Mouse (Mus musculus) heart, postnatal 0 days (tissue): Measurements from ENCODE around the gene Rgs6. TPM values are rescaled to one million over a fixed set of nuclear protein-coding genes. Genes with fewer than 3 reads are reported as not detected.

Experiments used
- ATAC-seq: fragments of 200-750 bp; cut with Nextera tagmentation; 2 replicates; pipeline ENCODE4 v1.8.0; 2017; ENCODE audit warnings: low read depth, moderate number of reproducible peaks, moderate library complexity; ENCODE audit not compliant: insufficient read depth
- DNase-seq: peaks from one replicate; pipeline ENCODE4 v3.0.0-alpha.2; 2016; ENCODE audit warnings: low spot score
- H3K27ac ChIP-seq: fragments of 300-500 bp; sonication (generic); 2 replicates; pipeline ENCODE4 v1.5.1; 2014; ENCODE audit warnings: low read depth, mild to moderate bottlenecking
- H3K27me3 ChIP-seq: fragments of 300-500 bp; sonication (generic); 2 replicates; pipeline ENCODE4 v1.6.1; 2014; ENCODE audit warnings: low read length, mixed read lengths; ENCODE audit not compliant: control insufficient read depth, insufficient read depth
- H3K36me3 ChIP-seq: fragments of 300-500 bp; sonication (generic); replicated peaks from 2 replicates; pipeline ENCODE4 v1.6.1; 2014; ENCODE audit warnings: low read length, mixed read lengths; ENCODE audit not compliant: control insufficient read depth, insufficient read depth
- H3K4me1 ChIP-seq: fragments of 300-500 bp; sonication (generic); 2 replicates; pipeline ENCODE4 v1.6.1; 2014; ENCODE audit warnings: antibody characterized with exemption; ENCODE audit not compliant: control insufficient read depth, insufficient read depth
- H3K4me2 ChIP-seq: fragments of 300-500 bp; sonication (generic); 2 replicates; pipeline ENCODE4 v1.6.1; 2014; ENCODE audit warnings: low read depth, mild to moderate bottlenecking, low read length, moderate library complexity
- H3K4me3 ChIP-seq: fragments of 300-500 bp; sonication (generic); 2 replicates; pipeline ENCODE4 v1.5.1; 2014; ENCODE audit warnings: low read depth, low read length
- H3K9ac ChIP-seq: fragments of 300-500 bp; sonication (generic); replicated peaks from 2 replicates; pipeline ENCODE4 v1.6.1; 2014; ENCODE audit warnings: low read depth, low read length, mixed read lengths
- H3K9me3 ChIP-seq: fragments of 300-500 bp; sonication (generic); replicated peaks from 2 replicates; pipeline ENCODE4 v1.6.1; 2016; ENCODE audit warnings: low read length; ENCODE audit not compliant: control insufficient read depth
- CTCF ChIP-seq: IDR thresholded peaks from 2 replicates; pipeline ENCODE4 v1.5.1; 2016; ENCODE audit warnings: antibody characterized with exemption, control low read depth, low read depth
- EP300 ChIP-seq: IDR thresholded peaks from 2 replicates; pipeline ENCODE4 v1.6.1; 2016; ENCODE audit warnings: antibody characterized with exemption, low read depth
- WGBS: fragments of 180-500 bp; shearing (Covaris S2); extraction: QIAGEN DNeasy Blood & Tissue Kit; methylation state at CpG from one replicate; pipeline ENCODE4 v1.1.7; 2014; 5-methylcytosine and 5-hydroxymethylcytosine counted together
- polyA plus RNA-seq: library from polyadenylated mRNA; unstranded; fragments of >200 nt; fragmentation: Nextera tagmentation; extraction: Ambion mirVana; gene quantifications from 2 replicates; pipeline ENCODE4 v1.2.1, GENCODE M21; 2015
- total RNA-seq: library from RNA; depleted of rRNA; stranded (reverse); fragments of >200 nt; gene quantifications from 2 replicates; pipeline ENCODE4 v1.2.3, GENCODE M21; 2014; ENCODE audit warnings: low replicate concordance

The Rgs6 gene
- total and polyA plus RNA-seq, 2 experiments from 2014 or later: 12.1 to 16.5 TPM

DNA sequence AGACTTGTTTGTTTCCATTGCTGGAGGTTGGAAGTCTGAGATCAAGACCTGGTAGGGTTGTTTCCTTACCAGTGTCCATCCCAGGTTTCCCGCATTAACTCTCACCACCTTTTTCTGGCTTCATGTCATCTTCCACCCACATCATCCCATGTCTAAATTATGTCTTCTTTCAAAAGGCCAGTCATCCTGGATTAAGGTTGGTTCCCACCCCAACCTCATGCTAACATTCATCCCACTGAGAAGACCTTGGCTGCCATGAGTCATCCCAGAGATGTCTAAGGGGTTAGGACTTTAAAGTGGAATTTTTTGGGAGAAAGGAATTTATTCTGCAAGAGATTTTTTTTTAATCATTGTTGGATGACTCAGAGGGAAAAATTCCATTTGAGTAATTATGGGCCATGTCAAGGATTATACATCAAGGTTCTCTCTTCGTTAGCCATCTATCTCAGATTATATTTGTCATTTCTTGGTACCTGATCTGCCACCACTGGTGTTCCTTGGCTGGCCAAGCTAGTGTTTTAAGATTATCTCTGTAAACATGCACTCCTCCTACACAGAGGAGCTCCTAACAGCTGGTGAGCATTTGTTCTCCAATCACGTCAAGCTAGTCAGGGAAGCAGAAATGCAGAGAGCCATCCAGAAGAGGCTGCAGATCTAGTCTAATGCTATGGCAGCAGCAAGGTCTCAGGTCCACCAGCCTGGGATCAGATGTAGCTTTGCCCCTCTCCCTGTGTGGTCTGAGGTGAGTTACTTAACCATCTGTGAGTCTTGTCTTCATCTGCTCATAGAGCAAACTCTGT is 234.9 kb downstream of the Rgs6 start:
- ATAC-seq (no peak), DNase-seq (no peak)
- Histone ChIP-seq H3K9me3 (no peaks in the 10 kb centered on the region), H3K4me2 (no peak overlapping the region), H3K4me1 (no peaks in the 10 kb centered on the region), H3K36me3 (no peaks in the 10 kb centered on the region), H3K4me3 (no peak overlapping the region), H3K9ac (no peak overlapping the region), H3K27me3 (no peaks in the 10 kb centered on the region), H3K27ac (no peak overlapping the region)
- WGBS: 74% methylated on average over 3 of the region's 3 CpGs
- TF ChIP-seq EP300 (no peak), CTCF (no peak)

GRCm38 (mm10) chr12:82830333-82830732 is 242.2 kb downstream of the Rgs6 start:
- Histone ChIP-seq H3K36me3 (no peaks in the 10 kb centered on the region), H3K27ac (no peak overlapping the region), H3K4me3 (no peak overlapping the region)

DNA sequence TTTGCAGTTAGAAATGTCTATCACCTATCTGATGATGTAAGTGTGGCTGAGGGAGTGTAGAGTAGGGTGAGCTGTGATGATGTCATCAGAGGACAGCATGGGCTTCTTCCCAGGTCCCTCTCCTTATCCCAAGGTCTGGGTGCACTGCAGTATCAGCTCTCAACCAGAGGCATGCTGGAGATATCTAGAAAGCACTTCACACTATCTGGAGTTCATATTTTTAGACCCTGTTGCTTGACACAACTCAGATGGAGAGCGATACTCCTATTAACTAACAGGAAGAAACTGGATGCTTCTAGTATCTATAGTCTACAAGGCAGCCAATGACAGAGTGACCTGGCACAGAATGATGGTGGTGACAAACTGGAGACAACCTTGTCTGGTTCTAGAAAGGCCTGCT is 250.5 kb downstream of the Rgs6 start:
- ATAC-seq: peak; percentile 30; the same call in 1 of the 2 replicates
- no peaks in the 10 kb centered on the region for H3K9me3 ChIP-seq
- peaks cover 6% of the 10 kb centered on the region for H3K4me1 ChIP-seq
- no peak overlapping the region for H3K4me3 ChIP-seq
- H3K4me2 ChIP-seq: no peak overlapping the region
- no peak for DNase-seq
- H3K36me3 ChIP-seq: no peaks in the 10 kb centered on the region
- H3K9ac ChIP-seq: no peak overlapping the region
- H3K27me3 ChIP-seq: no peaks in the 10 kb centered on the region
- no peak for TF ChIP-seq CTCF
- 0 out of 2 replicates have a peak, but pooled peaks have one; percentile 25 for TF ChIP-seq EP300
- 32% methylated on average over 1 of the region's 1 CpGs for WGBS
- H3K27ac ChIP-seq: no peak overlapping the region

More at GRCm38 (mm10) chr12:82830333-82830732, 242.2 kb downstream of the Rgs6 start:
- 68% methylated on average over 8 of the region's 8 CpGs for WGBS
- no peak overlapping the region for H3K4me2 ChIP-seq
- ATAC-seq (no peak), DNase-seq (no peak)
- no peaks in the 10 kb centered on the region for H3K27me3 ChIP-seq
- H3K9me3 ChIP-seq: no peaks in the 10 kb centered on the region
- no peak overlapping the region for H3K9ac ChIP-seq
- TF ChIP-seq EP300 (no peak), CTCF (no peak)
- H3K4me1 ChIP-seq: no peaks in the 10 kb centered on the region

DNA sequence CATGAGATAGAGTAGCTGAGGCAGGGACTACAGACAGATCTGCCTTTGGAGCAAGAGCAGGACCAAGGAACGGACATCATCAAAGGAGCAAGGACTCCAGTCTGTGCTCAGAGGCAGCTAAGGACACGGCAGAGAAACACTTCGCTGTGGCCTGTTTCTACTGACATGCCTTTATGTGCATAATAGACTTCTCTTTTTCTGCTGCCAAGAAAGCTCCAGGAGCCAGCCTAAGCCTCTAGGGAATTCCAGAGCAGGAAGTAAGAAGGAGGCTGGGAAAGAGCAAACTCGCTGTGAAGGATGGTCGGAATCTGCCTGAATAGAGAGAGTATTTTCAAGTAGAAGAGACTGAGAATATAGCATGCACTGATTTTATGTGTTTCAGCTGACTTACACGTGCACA is 253.5 kb downstream of the Rgs6 start:
- Histone ChIP-seq H3K4me2 (no peak overlapping the region), H3K9ac (no peak overlapping the region), H3K36me3 (no peaks in the 10 kb centered on the region), H3K27ac (no peak overlapping the region), H3K27me3 (no peaks in the 10 kb centered on the region), H3K9me3 (no peaks in the 10 kb centered on the region), H3K4me3 (no peak overlapping the region), H3K4me1 (peaks cover 6% of the 10 kb centered on the region)
- ATAC-seq (no peak), DNase-seq (peak; percentile 15)
- WGBS: 62% methylated on average over 6 of the region's 6 CpGs
- TF ChIP-seq CTCF (no peak), EP300 (no peak)

DNA sequence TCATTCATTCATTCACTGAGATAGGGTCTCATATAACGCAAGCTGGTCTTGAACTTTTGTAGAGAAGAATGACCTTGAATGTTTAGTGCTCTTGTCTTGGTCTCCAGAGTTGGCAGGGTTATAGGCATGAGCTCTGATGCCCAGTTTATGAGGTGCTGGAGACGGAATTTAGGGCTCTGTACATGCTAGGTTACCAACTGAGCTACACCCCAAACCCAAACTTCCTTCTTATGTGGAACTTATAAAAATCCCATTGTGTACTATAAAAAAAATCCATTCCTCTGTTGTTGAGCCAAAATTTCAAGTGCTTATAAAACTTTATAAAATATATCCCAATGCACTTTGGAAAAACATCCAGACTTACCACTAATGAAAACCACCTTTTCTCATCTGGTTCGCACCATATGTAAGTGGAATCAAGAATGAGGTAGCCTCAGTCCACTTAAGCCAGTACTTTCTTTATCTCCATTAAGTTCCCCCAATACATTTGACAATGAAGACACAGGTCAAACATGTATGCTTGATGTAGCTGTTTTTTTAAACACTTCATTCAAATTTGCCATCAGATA is 260.3 kb downstream of the Rgs6 start:
- ATAC-seq: no peak
- 85% methylated on average over 3 of the region's 3 CpGs for WGBS
- TF ChIP-seq EP300: no peak
- TF ChIP-seq CTCF: no peak
- Histone ChIP-seq H3K27ac (0 out of 2 replicates have a peak overlapping the region, but pooled peaks have one; percentile 26), H3K27me3 (no peaks in the 10 kb centered on the region), H3K4me1 (no peaks in the 10 kb centered on the region), H3K9me3 (no peaks in the 10 kb centered on the region), H3K4me3 (no peak overlapping the region), H3K4me2 (no peak overlapping the region), H3K36me3 (no peaks in the 10 kb centered on the region), H3K9ac (no peak overlapping the region)
- no peak for DNase-seq
